Mouse (Mus musculus): ENCODE results near the gene Ppp3ca. TPM values are rescaled to one million over a fixed set of nuclear protein-coding genes. Genes with fewer than 3 reads are reported as not detected.
A peak's percentile ranks its signal among the peaks of the same experiment; 100 is the strongest.

Gene Ppp3ca
- polyA plus RNA-seq, 1 experiment from 2014 or later = 56.8 TPM

DNA sequence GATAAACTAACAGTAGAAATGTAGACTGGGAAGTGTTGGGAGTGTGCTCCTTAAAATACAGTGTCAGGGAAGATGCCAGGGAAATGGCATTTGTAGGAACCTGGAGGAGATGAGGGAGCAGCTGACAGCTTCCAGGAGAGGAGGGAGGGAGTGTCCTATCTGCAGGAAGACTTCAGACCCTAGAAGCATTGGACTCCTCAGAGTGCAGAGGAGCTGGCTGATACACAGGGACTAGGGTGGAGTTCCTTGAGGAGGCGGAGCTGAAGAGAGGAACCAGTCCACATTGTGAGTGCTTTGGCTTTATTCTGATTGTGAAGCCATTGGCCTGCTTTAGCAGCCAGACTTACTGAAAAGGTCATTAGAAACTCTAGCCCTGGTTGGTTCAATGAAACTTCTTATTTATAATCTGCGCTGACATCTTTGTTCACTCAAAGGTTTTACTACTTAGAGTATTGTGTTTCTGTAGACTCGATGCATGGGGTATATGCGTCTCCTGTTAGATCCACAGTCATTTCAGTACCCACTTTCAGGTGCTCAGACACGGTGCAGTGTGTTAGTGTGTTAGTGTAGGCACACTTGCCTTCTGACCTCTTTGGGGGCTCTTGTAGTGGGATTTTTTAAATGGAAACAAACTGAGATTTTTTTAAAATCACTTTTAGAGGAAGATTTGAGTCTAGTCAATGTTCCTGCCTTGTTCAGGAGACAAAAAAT is 99.0 kb downstream of the Ppp3ca start:
- ATAC-seq (ENCODE audit: insufficient number of reproducible peaks, insufficient read depth, low FRiP score, low read depth) = no peak
- WGBS = 80% methylated on average over 5 of the region's 5 CpGs
- H3K27me3 ChIP-seq (ENCODE audit: control insufficient read depth, insufficient read depth, low read length) = no peaks in the 10 kb centered on the region
- H3K4me3 ChIP-seq (ENCODE audit: low read depth, low read length) = no peak overlapping the region
- no peaks in the 10 kb centered on the region for H3K9me3 ChIP-seq (ENCODE audit: control insufficient read depth, low read depth, low read length)
- no peak overlapping the region for H3K9ac ChIP-seq (replicated peaks; ENCODE audit: low read depth, low read length)
- H3K36me3 ChIP-seq (ENCODE audit: control insufficient read depth, insufficient read depth, low read length) = no peaks in the 10 kb centered on the region
- H3K4me2 ChIP-seq (replicated peaks; ENCODE audit: low read depth, low read length) = no peak overlapping the region
- H3K27ac ChIP-seq (ENCODE audit: low read length) = no peak overlapping the region
- H3K4me1 ChIP-seq (ENCODE audit: control insufficient read depth, insufficient read depth, low read length) = no peaks in the 10 kb centered on the region

- no peak overlapping the region for H3K27ac ChIP-seq (ENCODE audit: low read length)
- H3K36me3 ChIP-seq (ENCODE audit: control insufficient read depth, insufficient read depth, low read length) = no peaks in the 10 kb centered on the region
- no peaks in the 10 kb centered on the region for H3K9me3 ChIP-seq (ENCODE audit: control insufficient read depth, low read depth, low read length)
- ATAC-seq (ENCODE audit: insufficient number of reproducible peaks, insufficient read depth, low FRiP score, low read depth) = 0 out of 2 replicates have a peak, but pooled peaks have one; percentile 78
- no peak overlapping the region for H3K4me3 ChIP-seq (ENCODE audit: low read depth, low read length)
- H3K27me3 ChIP-seq (ENCODE audit: control insufficient read depth, insufficient read depth, low read length) = no peaks in the 10 kb centered on the region
- H3K9ac ChIP-seq (replicated peaks; ENCODE audit: low read depth, low read length) = no peak overlapping the region
- WGBS = 50% methylated on average over 1 of the region's 1 CpGs
- H3K4me2 ChIP-seq (replicated peaks; ENCODE audit: low read depth, low read length) = no peak overlapping the region
- no peaks in the 10 kb centered on the region for H3K4me1 ChIP-seq (ENCODE audit: control insufficient read depth, insufficient read depth, low read length)
These were observed 99.6 kb downstream of the Ppp3ca start for GRCm38 (mm10) chr3:136769486-136769882.

- ATAC-seq (ENCODE audit: insufficient number of reproducible peaks, insufficient read depth, low FRiP score, low read depth) = no peak
- Histone ChIP-seq H3K27ac (ENCODE audit: low read length) (no peak overlapping the region), H3K9me3 (ENCODE audit: control insufficient read depth, low read depth, low read length) (no peaks in the 10 kb centered on the region), H3K4me2 (replicated peaks; ENCODE audit: low read depth, low read length) (no peak overlapping the region), H3K9ac (replicated peaks; ENCODE audit: low read depth, low read length) (no peak overlapping the region), H3K27me3 (ENCODE audit: control insufficient read depth, insufficient read depth, low read length) (no peaks in the 10 kb centered on the region), H3K4me3 (ENCODE audit: low read depth, low read length) (no peak overlapping the region), H3K36me3 (ENCODE audit: control insufficient read depth, insufficient read depth, low read length) (no peaks in the 10 kb centered on the region), H3K4me1 (ENCODE audit: control insufficient read depth, insufficient read depth, low read length) (no peaks in the 10 kb centered on the region)
- WGBS = 82% methylated on average over 5 of the region's 5 CpGs
These were observed 101.8 kb downstream of the Ppp3ca start for GRCm38 (mm10) chr3:136771700-136772099.

- Histone ChIP-seq H3K36me3 (ENCODE audit: control insufficient read depth, insufficient read depth, low read length) (no peaks in the 10 kb centered on the region), H3K9ac (replicated peaks; ENCODE audit: low read depth, low read length) (no peak overlapping the region), H3K27me3 (ENCODE audit: control insufficient read depth, insufficient read depth, low read length) (no peaks in the 10 kb centered on the region), H3K4me2 (replicated peaks; ENCODE audit: low read depth, low read length) (no peak overlapping the region), H3K4me1 (ENCODE audit: control insufficient read depth, insufficient read depth, low read length) (no peaks in the 10 kb centered on the region), H3K9me3 (ENCODE audit: control insufficient read depth, low read depth, low read length) (no peaks in the 10 kb centered on the region), H3K27ac (ENCODE audit: low read length) (no peak overlapping the region), H3K4me3 (ENCODE audit: low read depth, low read length) (no peak overlapping the region)
- no peak for ATAC-seq (ENCODE audit: insufficient number of reproducible peaks, insufficient read depth, low FRiP score, low read depth)
- 84% methylated on average over 4 of the region's 4 CpGs for WGBS
These were observed 103.3 kb downstream of the Ppp3ca start for GRCm38 (mm10) chr3:136773217-136773616.

GRCm38 (mm10) chr3:136774196-136774595 is 104.3 kb downstream of the Ppp3ca start:
- no peaks in the 10 kb centered on the region for H3K4me1 ChIP-seq (ENCODE audit: control insufficient read depth, insufficient read depth, low read length)
- no peak overlapping the region for H3K27ac ChIP-seq (ENCODE audit: low read length)
- no peak for ATAC-seq (ENCODE audit: insufficient number of reproducible peaks, insufficient read depth, low FRiP score, low read depth)
- WGBS = 89% methylated on average over 6 of the region's 6 CpGs
- H3K4me3 ChIP-seq (ENCODE audit: low read depth, low read length) = no peak overlapping the region
- no peaks in the 10 kb centered on the region for H3K36me3 ChIP-seq (ENCODE audit: control insufficient read depth, insufficient read depth, low read length)
- H3K9me3 ChIP-seq (ENCODE audit: control insufficient read depth, low read depth, low read length) = no peaks in the 10 kb centered on the region
- no peak overlapping the region for H3K9ac ChIP-seq (replicated peaks; ENCODE audit: low read depth, low read length)
- no peak overlapping the region for H3K4me2 ChIP-seq (replicated peaks; ENCODE audit: low read depth, low read length)
- H3K27me3 ChIP-seq (ENCODE audit: control insufficient read depth, insufficient read depth, low read length) = no peaks in the 10 kb centered on the region

DNA sequence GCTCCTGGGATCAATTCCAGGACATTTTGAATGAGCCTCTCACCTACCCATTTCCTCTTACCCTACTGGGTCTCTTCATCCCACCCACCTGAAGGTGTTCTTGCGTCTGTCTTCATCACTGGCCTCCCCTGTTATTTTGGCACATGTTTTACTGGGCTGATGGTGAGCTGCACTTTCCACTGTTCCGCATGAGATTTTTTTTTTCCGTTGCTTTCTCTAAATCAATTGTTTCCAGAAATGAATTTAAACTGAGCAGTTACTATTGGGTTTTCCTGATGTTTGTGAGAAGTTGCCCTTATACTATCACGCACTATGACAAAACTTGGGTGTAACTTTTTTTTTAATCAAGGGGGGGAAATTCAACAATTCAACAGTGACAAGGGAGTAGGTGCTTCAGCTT is 106.6 kb downstream of the Ppp3ca start:
- Histone ChIP-seq H3K4me2 (replicated peaks; ENCODE audit: low read depth, low read length) (no peak overlapping the region), H3K9me3 (ENCODE audit: control insufficient read depth, low read depth, low read length) (no peaks in the 10 kb centered on the region), H3K9ac (replicated peaks; ENCODE audit: low read depth, low read length) (no peak overlapping the region), H3K4me3 (ENCODE audit: low read depth, low read length) (no peak overlapping the region), H3K36me3 (ENCODE audit: control insufficient read depth, insufficient read depth, low read length) (no peaks in the 10 kb centered on the region), H3K4me1 (ENCODE audit: control insufficient read depth, insufficient read depth, low read length) (no peaks in the 10 kb centered on the region), H3K27me3 (ENCODE audit: control insufficient read depth, insufficient read depth, low read length) (no peaks in the 10 kb centered on the region), H3K27ac (ENCODE audit: low read length) (no peak overlapping the region)
- 82% methylated on average over 4 of the region's 4 CpGs for WGBS
- ATAC-seq (ENCODE audit: insufficient number of reproducible peaks, insufficient read depth, low FRiP score, low read depth) = no peak

- WGBS = 77% methylated on average over 7 of the region's 7 CpGs
These were observed 107.5 kb downstream of the Ppp3ca start for GRCm38 (mm10) chr3:136777380-136777779.

GRCm38 (mm10) chr3:136777787-136778216 is 107.9 kb downstream of the Ppp3ca start:
- Histone ChIP-seq H3K4me1 (ENCODE audit: control insufficient read depth, insufficient read depth, low read length) (no peaks in the 10 kb centered on the region), H3K9me3 (ENCODE audit: control insufficient read depth, low read depth, low read length) (no peaks in the 10 kb centered on the region), H3K4me2 (replicated peaks; ENCODE audit: low read depth, low read length) (no peak overlapping the region), H3K9ac (replicated peaks; ENCODE audit: low read depth, low read length) (no peak overlapping the region), H3K27ac (ENCODE audit: low read length) (no peak overlapping the region), H3K27me3 (ENCODE audit: control insufficient read depth, insufficient read depth, low read length) (no peaks in the 10 kb centered on the region), H3K4me3 (ENCODE audit: low read depth, low read length) (no peak overlapping the region), H3K36me3 (ENCODE audit: control insufficient read depth, insufficient read depth, low read length) (no peaks in the 10 kb centered on the region)
- no peak for ATAC-seq (ENCODE audit: insufficient number of reproducible peaks, insufficient read depth, low FRiP score, low read depth)
- WGBS = 75% methylated on average over 9 of the region's 9 CpGs

More at GRCm38 (mm10) chr3:136777380-136777779, 107.5 kb downstream of the Ppp3ca start:
- H3K27ac ChIP-seq (ENCODE audit: low read length) = no peak overlapping the region
- H3K27me3 ChIP-seq (ENCODE audit: control insufficient read depth, insufficient read depth, low read length) = no peaks in the 10 kb centered on the region
- no peaks in the 10 kb centered on the region for H3K4me1 ChIP-seq (ENCODE audit: control insufficient read depth, insufficient read depth, low read length)
- H3K4me2 ChIP-seq (replicated peaks; ENCODE audit: low read depth, low read length) = no peak overlapping the region
- H3K36me3 ChIP-seq (ENCODE audit: control insufficient read depth, insufficient read depth, low read length) = no peaks in the 10 kb centered on the region
- H3K9me3 ChIP-seq (ENCODE audit: control insufficient read depth, low read depth, low read length) = no peaks in the 10 kb centered on the region
- H3K4me3 ChIP-seq (ENCODE audit: low read depth, low read length) = no peak overlapping the region
- ATAC-seq (ENCODE audit: insufficient number of reproducible peaks, insufficient read depth, low FRiP score, low read depth) = no peak
- H3K9ac ChIP-seq (replicated peaks; ENCODE audit: low read depth, low read length) = no peak overlapping the region

GRCm38 (mm10) chr3:136780321-136780720 is 110.4 kb downstream of the Ppp3ca start:
- H3K4me2 ChIP-seq (replicated peaks; ENCODE audit: low read depth, low read length) = no peak overlapping the region
- H3K27me3 ChIP-seq (ENCODE audit: control insufficient read depth, insufficient read depth, low read length) = no peaks in the 10 kb centered on the region
- no peak overlapping the region for H3K4me3 ChIP-seq (ENCODE audit: low read depth, low read length)
- no peaks in the 10 kb centered on the region for H3K9me3 ChIP-seq (ENCODE audit: control insufficient read depth, low read depth, low read length)
- H3K4me1 ChIP-seq (ENCODE audit: control insufficient read depth, insufficient read depth, low read length) = no peaks in the 10 kb centered on the region
- 92% methylated on average over 3 of the region's 3 CpGs for WGBS
- no peak for ATAC-seq (ENCODE audit: insufficient number of reproducible peaks, insufficient read depth, low FRiP score, low read depth)
- H3K36me3 ChIP-seq (ENCODE audit: control insufficient read depth, insufficient read depth, low read length) = no peaks in the 10 kb centered on the region
- no peak overlapping the region for H3K9ac ChIP-seq (replicated peaks; ENCODE audit: low read depth, low read length)
- no peak overlapping the region for H3K27ac ChIP-seq (ENCODE audit: low read length)
